Mouse (Mus musculus): Measurements from ENCODE around the gene Nectin1.
A peak's percentile ranks its signal among the peaks of the same experiment; 100 is the strongest.

Nectin1 gene

DNA sequence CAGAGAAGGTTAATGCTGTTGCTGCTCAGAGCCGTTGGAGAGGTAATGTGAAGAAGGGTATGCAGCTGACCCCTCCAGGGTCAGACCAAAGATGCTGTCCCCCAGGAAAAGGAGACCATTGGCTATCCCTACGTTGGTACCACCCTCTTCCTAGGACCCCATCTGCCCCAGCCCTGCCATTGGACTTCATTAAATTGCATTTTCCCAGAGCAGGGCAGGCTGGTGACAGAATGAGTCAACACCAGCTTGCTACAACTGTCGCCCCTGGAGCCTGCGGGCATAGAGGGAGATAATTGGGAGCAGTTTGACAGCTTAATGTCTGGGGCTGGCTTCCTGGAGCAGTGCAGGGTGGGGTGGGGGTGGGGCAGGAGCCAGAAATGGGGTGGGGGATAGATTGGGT is 25.0 kb downstream of the Nectin1 start:
- DNase-seq, result no peak

DNA sequence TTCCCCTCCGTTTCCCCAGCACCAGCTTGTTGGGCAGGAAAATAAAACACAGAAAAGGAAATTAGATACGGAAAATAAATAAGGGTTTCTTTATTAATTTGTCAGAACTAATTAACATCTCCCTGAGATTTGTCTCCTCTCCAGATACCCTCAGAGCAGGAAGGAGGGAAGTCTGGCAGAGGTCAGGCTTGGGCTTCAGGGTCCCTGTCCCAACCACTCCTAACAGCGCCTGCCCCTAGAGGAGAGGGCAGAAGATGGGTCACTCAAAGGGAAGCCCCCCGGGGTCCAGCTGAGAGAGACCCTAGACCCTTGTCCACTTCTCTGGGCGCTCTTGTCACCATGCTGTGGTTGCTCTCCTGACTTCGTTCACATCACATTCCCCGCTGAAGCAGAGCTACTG is 25.4 kb downstream of the Nectin1 start:
- DNase-seq, result no peak

DNA sequence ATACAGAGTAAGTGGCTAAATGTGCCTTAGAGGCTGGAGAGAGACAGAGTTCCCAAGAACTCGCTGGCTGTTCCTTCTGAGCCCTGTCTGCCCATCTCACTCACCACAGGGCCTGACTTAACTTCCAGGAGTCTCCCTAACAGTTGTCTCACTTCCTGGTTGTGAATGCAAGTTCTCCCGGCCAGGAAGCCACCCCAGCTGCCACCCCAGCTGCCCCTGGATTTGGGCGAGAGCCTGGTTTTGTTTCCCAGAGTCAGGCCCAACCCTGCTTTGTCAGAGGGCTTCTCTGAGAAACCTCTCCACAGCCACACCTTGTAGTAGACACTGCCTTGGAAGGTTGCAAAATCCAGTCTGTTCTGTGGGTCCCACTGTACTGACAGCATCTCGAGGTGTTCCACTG is 26.2 kb downstream of the Nectin1 start:
- no peak for DNase-seq

DNA sequence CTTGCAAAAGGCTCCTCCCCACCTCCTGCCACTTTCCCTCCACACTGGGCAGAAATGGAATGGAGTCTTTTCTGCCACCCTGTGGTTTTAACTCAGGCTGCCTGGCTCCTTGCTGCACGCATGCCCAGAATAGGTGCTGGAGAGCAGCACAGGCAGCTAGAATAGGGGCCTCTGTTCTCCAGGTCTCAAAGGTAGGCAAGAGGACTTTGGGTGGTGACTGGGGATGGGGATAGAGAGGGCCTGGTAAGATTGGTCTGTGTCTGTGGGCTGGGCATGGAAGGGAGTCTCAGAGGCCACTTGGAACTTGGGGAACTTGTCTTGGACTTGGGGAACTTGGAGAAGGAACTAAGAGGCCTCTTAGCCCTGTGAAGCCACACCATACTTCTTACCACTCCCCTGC is 27.3 kb downstream of the Nectin1 start:
- DNase-seq, result peak; percentile 22

DNA sequence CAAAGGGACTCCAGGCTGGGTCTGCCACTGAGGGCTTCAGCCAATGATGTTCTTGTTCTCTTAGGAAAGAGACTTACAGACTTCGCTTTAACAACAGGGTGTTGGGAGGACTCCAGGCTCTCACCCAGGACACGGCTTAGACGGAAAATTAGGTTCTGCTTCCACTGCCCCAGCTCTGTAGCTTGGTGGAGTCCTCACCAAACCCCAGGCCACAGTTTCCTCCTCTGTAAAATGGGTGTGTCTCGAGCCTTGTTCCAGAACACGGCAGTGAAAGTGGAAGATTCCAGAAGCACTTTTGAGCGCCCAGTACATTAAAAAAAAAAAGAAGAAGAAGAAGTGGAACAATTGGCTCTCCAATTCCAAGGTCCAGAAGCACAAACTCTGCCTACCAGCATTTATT is 28.7 kb downstream of the Nectin1 start:
- no peak for DNase-seq

DNA sequence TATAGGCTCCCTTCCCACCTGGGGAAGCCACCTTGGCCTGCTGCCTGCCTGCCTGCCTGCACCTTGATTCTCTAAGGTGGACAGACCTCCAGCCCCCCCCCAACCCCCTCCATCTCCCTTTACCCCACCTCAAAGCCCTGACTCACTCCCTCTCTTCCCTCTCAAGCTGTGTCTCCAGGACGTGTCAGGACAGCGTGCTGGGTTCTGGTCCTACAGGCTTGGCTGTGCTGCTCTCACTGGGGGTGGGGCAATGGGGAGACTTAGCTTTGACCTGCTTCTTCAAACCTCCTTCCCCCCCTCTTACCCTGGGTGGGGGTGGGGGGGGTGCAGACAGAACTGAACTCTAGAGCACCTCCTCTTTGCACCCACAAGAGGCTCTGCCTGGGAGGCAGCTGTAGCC is 29.7 kb downstream of the Nectin1 start:
- DNase-seq, result no peak

DNA sequence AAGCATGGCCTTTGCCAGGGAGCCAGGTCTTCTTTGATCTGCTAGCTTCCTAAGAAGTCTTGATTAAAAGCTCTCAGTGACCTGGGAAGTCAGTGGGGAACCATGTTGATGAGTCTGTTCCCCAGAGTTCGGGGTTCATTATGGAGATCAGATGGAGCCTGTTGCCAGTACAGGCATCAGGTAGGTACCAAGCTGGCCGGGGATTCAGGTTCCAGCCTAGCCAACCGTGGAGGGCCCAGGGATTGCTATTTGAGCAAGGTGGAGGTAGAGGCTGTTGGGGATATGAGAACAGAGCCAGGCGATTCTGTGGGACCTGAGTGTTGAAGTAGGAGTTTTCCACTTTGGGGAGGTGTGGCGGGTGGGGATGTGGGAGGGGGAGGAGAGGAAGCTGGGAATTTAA is 30.6 kb downstream of the Nectin1 start:
- DNase-seq, result no peak

DNA sequence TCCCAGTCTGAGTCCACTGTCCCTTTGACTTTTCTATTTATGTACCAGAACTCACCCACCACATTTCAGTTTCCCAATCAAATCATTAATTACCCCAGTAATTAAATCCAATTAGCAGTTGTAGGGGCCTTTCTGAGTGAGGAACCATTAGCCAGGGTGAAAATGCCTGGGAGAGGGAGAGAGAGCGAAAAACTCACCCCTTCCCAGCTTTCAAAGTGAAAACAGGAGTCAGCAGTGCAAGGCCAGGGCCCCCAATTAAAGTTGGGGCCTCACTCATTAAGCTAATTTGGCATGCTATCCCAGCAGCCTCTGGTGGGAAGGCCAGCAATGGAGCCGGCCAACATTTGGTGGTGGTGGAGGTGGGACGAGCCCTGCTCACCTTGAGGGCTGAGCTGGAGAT is 32.4 kb downstream of the Nectin1 start:
- no peak for DNase-seq

DNA sequence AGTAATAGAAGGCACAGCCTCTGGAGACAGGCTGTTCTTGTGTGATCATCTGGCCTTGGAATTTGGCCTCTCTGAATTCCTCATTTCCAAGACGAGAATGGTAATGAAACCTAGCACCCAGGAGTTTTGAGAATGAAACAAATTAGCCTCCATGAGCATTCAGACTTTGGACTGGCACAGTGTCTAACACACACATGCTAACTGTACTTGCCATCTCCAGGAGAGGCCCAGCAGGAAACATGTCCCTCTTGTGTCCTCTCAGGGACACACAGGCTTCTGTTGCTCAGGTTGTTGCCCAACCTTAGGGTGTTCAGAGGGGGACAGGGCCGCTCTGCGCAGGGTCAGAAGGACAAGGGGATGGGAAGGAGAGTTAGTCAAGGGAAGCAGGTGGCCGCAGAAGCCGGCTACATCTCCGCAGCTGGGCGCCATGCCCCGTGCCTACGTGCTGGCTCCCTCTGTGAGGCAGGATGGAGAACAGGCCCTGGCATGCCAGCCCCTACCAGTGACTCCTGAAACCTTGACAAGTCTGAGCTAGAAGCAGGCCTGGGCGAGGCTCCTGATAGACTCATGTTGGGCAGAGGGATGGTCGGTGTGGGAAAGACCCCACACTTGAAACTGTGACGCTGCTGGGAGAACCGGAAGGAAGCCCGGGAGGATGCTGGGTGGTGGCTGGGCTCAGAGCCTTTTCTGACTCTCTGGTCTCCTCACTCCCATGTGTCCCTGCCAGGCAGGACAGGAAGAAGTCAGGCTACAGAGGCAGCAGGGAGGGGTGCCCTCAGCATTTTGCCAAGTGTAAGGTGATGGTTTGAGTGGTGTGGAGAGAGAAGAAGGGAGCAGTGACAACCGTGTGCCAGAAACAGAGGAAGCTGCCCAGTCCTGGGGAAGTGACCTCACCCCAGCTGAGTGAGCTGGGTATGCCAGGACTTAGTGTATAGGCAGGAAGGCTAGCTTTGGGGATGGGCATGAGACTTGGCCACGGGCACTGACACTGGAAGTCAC is 33.9 kb downstream of the Nectin1 start:
- DNase-seq, result peak; percentile 27

DNA sequence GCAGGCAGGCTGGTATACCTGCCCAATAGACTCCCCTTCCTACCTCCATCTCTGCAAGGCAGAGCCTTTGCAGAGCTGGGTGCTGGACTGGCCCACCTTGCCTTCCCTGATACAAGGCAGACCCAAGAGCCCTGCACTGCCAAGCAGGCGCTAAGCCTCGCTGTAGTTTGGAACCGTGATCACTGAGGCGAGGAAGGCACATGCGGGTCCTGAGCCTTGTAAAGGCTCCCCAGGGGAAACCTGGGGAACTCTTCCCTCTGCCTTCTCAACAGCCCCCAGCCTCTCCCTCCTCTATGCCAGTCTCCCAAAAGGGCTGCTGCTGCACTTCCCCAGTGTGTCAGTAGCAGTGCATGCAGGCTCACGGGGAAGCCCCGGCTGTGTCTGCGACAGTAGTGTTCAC is 37.1 kb downstream of the Nectin1 start:
- no peak for DNase-seq

DNA sequence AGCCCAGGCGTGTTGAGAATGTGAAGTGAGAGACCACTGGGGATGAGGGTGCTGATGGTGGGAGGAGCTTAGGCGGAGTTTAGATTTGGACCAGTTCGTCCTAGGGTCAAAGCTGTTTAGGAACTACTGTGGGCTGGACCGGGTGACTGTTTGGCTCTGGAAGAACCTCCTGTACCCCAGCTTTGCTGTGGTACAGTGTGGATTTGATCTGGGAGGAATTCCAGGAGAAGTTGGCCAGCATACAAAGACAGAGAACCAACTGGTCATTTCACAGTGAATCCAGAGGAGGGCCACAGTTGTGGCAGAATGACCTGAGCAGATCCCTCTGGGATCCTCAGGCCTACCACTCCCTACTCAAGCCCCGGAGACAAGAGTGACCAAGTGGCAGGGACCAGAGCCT is 38.6 kb downstream of the Nectin1 start:
- DNase-seq, result no peak

DNA sequence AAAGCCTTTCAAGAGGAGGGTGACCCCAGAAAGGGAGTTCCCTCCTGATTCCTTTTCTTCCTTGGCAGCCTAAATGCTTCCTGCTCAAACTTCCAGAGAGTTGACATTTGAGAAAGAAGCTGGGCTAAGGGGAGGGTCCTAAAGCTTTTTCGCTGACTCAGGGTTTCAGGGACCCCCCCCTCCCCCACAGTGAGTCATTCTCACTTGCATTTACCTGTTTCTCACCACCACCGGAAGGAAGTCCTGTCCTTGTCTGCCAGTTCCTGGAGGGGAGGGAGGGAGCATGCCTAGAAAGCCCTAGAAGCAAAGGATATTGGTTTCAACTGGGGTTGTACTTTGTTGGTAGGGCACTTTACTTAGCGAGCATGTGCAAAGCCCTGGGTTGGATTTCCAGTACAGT is 40.2 kb downstream of the Nectin1 start:
- no peak for DNase-seq

DNA sequence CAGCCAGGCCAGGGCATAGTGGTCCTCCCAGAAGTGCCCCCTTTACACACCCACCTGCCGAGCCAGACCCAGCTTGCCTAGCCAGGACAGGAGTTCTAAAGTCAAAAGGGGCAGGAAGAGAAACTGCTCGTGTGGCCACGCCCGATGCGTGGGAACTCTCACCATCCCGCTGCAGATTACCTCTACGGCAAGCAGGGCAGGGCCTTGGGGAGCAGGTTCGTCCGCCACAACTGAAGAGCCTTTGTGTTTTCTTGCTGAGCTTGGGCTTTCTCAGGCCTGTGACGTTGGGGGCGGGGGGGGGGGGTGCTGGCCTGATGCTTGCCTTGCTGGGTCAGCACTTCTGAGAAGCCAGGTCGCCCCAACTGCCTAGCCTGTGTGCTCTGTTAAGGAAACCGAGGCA is 41.1 kb downstream of the Nectin1 start:
- DNase-seq, result no peak

DNA sequence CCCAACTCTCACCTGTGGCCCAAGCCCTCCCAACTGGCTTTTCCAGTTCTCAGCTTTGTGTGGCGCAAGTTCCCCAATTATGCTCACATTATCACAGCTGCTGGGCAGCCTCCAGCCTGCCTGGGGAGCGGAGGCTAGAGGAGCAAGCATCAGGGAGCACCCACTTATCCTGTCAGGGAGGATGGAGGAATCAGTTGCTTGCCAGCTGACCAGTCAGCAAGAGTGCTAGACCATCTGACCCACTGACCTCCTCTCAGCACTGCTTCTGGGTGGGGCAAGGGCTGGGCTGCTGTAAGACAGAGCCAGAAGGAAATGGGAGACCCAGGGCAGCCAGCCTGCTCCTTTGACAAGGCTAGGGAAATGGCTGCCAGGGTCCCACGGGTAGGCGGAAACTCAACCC is 43.8 kb downstream of the Nectin1 start:
- DNase-seq, result peak; percentile 23

DNA sequence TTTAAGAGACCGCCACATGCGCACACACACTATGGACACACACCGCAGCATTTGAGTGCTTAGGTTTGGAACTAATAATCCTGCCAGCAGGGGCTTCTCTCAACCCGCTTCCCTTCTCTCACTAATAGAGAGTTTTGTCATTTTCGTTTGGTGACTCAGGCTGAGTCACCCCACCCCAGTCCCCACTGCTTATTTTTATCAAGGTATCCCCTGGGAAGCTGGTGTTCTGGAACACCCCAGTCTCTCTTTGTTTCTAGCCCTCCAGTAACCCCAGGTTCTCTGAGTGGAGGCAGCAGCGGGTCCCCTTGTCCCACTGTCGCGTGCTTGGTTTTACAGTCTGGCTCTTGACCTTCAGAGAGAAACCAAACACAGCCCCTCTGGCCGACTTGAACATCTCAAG is 48.9 kb downstream of the Nectin1 start:
- DNase-seq, result no peak

DNA sequence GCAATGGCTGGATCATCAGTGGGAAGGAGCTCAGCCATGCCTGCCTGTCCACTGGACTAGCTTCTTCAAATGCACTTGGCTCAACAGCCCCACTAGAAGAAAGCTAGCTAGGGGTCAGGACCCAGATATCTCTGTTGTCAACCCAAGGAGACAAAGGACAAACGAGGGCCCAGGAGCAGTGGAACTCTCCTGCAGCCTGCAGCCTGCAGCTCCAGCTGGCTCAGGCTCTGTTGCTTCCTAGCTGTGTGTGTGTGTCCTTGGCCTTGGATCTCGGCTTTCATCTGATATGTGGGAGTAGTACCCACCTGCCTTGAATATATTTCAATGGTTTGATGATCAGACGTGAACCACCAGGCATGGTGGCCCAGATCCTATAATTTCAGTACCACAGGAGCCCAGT is 49.6 kb downstream of the Nectin1 start:
- no peak for DNase-seq

DNA sequence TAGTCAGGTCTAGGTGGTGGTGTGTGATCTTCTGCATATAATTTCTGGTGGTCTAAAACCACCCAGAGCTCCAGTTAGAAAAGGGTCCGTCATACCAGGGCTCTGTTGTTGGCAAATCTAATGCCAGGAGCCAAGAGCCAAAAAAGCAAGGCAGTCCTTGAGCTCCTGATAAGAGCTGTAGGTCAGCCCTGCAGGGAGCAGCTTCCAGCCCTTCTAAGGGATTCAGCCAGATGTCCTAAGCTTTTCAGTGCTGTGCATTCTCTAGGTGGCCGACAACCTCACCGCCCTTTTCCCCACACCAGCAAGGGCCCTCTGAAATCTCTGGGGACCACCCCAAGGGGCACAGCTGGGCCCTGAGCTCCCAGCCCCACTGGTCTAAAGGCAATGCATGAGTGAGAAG is 52.2 kb downstream of the Nectin1 start:
- no peak for DNase-seq

DNA sequence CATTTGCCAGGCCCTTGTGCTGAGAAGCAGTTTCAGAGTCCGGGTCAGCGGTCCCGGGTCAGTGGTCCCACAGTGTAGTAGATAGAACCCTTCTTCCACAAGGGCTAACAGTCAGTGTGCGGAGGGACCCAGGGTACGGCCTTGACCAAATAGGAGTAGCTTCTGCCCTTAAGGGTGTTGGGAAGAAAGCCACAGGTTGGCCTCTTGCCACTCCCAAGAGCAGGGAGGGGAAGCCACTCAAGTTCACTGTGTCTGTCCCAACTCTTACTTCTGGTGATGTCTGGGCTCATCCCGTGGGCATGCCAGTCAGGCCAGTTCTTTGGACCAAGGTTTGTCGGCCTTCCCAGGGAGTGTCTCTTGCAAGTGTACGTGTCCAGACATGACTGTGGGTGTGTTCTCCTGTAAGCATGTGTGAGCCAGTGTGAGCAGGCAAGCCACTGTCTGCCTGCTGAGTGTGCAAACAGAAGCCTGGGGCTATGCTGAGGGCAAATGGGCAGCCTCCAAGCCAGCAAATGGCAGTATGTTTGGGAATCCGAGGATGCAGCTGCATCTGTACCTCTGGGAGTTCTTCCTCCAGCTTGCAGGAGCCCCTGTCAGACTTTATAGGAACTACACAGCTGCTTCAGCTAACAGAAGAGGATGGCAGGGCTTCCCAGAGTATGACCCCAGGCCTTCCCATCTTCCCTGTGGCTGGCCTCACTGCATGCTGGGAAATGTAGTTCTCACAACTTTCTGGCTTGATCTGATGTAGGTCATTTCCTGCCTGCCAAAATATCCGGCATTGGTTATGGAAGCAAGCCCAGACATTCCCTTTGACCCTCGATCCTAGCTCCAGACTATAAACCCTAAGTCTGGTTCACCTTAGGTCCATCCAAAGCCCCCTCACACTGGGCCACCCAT is 53.3 kb downstream of the Nectin1 start:
- peak; percentile 76 for DNase-seq

DNA sequence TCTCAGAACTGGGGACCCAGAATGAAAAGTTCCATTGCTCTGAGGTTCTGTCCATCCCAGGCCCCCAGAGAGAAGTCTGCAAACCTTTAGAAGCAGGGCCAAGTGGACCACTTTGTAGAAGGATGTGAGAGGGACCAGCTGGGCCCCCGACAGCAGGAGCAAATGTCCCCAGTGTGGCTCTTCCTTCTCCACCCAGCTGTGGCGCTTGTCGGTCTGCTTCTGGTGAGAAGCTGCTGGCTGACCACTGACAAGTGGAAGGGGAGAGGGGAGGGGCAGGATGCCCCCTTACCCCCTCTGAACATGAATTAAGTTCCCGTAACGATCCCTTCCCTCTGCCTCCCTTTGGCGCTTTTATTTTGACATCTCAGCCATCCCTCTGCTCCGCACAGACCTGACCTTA is 54.0 kb downstream of the Nectin1 start:
- peak; percentile 75 for DNase-seq

DNA sequence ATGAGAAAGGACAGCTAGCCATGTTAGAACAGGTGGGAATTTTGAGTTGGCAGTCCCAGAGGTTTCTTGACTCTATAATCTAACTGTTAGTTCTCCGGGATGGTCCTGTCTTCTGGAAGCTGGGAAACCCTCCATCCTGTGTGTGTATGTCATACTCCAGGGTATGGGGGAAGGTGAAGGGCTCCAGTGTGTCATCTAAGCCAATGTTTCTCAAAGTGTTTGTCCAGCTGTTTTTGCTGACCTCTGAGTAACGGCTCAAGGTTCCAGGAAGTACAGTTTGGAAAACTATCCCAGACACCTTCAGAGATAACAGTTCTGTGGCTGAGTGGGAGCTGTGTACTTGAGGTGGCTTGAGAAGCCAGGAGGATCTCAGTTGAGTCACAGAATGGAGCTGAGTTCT is 56.7 kb downstream of the Nectin1 start:
- DNase-seq, result no peak

DNA sequence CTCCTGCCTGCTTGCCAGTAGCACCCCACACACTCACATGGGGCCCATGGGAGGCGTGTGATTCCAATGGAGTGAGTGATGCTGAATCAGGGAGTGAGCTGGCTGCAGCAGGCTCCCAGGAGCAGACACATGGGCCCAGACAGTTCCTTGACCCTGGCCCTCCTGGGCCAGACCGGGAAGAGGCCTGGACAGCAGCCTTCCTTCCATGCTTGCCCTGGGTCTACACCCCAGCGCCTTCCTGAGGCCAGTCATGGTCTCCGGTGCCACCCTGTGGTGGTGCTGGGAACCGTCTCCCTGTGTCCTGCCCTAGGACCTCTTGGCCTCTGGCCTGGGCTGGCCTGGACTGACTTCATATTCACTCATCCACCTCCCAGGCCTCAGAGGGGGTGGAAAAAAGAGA is 58.1 kb downstream of the Nectin1 start:
- DNase-seq, result peak; percentile 81

DNA sequence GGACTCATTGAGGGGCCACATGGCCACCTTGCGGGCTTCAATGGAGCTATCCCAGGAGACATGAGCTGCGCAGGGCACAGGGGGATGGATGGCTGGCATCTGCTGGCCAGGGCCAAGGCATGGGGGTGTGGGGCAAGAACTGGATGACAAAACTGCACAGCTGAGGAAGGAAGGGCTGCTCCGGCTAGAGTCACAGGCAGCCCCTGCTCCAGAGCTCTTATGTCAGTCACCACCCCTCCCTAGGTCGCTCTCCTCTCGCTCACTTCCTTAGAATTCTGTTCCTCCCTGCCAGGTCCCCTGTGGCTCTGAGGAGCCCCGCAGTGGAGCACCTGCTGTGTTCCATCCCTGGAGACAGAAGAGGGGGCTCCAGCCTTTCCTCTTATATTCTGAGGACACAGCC is 63.8 kb downstream of the Nectin1 start:
- no peak for DNase-seq

DNA sequence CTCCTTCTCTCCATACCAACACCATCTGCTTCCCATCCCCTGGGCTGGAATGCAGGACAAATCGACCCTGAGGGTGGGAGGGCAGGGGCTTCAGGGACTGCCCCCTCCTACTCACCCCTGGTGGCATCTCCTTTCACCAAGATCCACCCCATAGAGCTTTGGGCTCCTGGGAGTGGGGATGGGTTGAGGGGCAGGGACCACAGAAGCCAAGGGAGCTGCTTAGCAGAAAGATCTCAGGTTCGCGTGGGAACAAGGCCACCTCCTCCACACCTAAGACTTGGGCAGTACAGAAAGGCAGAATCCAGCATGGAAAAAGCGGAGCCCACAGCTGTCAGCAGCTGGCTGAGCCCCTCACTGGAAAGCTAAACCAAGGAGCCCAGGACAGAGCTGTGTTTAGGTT is 64.3 kb downstream of the Nectin1 start:
- DNase-seq, result no peak

DNA sequence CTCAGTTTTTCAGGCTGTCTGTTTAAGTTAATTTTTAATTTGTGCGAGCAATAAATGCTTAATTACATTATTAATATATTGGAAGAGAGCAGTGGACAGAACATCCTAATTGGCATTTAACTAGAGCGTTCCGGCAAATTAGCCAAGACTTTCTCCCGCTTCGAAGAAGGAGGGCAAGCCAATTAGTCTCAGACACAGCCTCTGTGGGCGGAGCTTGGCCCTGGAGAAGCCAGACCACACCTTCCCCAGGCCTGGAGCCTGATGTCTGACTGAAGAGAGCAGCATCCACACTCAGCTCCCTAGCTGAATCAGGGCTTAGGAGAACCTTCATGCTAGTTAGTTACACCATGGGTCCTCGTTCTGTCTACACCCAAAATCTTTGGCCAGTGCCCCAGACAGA is 64.8 kb downstream of the Nectin1 start:
- DNase-seq, result peak; percentile 48

All from kidney, postnatal 10 days (tissue).